Mouse (Mus musculus) kidney, adult 2 months (tissue): ENCODE results near the gene Suv39h2. TPM values are rescaled to one million over a fixed set of nuclear protein-coding genes. Genes with fewer than 3 reads are reported as not detected.

Experiments used
- DNase-seq: peaks from one replicate; pipeline ENCODE4 v3.0.0; 2021
- H3K27ac ChIP-seq: fragments of 200-500 bp; 2 replicates; pipeline ENCODE4 v1.5.1; 2012; ENCODE audit warnings: low read depth, low read length, control low read depth, inconsistent platforms; ENCODE audit not compliant: insufficient read depth
- H3K27me3 ChIP-seq: fragments of 200-500 bp; replicated peaks from 2 replicates; pipeline ENCODE4 v1.6.1; 2012; ENCODE audit warnings: mild to moderate bottlenecking, moderate library complexity, low read length, inconsistent platforms; ENCODE audit not compliant: control insufficient read depth, insufficient read depth
- H3K36me3 ChIP-seq: fragments of 200-500 bp; 2 replicates; pipeline ENCODE4 v1.6.1; 2012; ENCODE audit warnings: mild to moderate bottlenecking, moderate library complexity, low read length, inconsistent platforms; ENCODE audit not compliant: control insufficient read depth, insufficient read depth
- H3K4me1 ChIP-seq: fragments of 200-500 bp; 2 replicates; pipeline ENCODE4 v1.6.1; 2011; ENCODE audit warnings: low read length; ENCODE audit not compliant: control insufficient read depth, insufficient read depth
- H3K4me3 ChIP-seq: fragments of 200-500 bp; 2 replicates; pipeline ENCODE4 v1.5.1; 2011; ENCODE audit warnings: mild to moderate bottlenecking, low read depth, low read length, control low read depth; ENCODE audit not compliant: insufficient read depth
- CTCF ChIP-seq: fragments of 200-500 bp; conservative IDR thresholded peaks from 2 replicates; pipeline ENCODE4 v1.5.1; 2011; ENCODE audit warnings: low read depth, mild to moderate bottlenecking, control low read depth, low read length, moderate library complexity, mixed read lengths; ENCODE audit not compliant: insufficient read depth, insufficient read length
- POLR2A ChIP-seq: fragments of 200-500 bp; IDR thresholded peaks from one replicate; pipeline ENCODE4 v1.6.1; 2011; ENCODE audit warnings: low read depth, low read length, control low read depth
- WGBS: fragments of 180-500 bp; shearing (Covaris S2); methylation state at CpG from one replicate; pipeline ENCODE4 v1.1.7; 2018; 5-methylcytosine and 5-hydroxymethylcytosine counted together
- polyA plus RNA-seq: library from polyadenylated mRNA; depleted of rRNA; stranded (reverse); fragments of >200 nt; gene quantifications from 2 replicates; pipeline ENCODE4 v1.2.3, GENCODE M21; 2012; rRNA removed

Suv39h2 gene
- polyA plus RNA-seq, 1 experiment: 0.16 TPM

GRCm38 (mm10) chr2:3405981-3406380, 68.8 kb downstream of the Suv39h2 start:
- no peak overlapping the region for H3K4me3 ChIP-seq
- H3K36me3 ChIP-seq: no peaks in the 10 kb centered on the region
- no peak overlapping the region for H3K27ac ChIP-seq
- WGBS: 92% methylated on average over 4 of the region's 4 CpGs
- no peaks in the 10 kb centered on the region for H3K4me1 ChIP-seq
- H3K27me3 ChIP-seq: no peaks in the 10 kb centered on the region
- TF ChIP-seq POLR2A (no peak), CTCF (no peak)
- no peak for DNase-seq

Other genes starting within 250 kb of the Suv39h2 start
- gene Nmt2, start 190.8 kb downstream of the Suv39h2 start, polyA plus RNA-seq: 5.0 and 5.9 TPM in 2 replicates
- 3.6 and 3.7 TPM in 2 replicates for gene Rpp38, start 142.4 kb downstream of the Suv39h2 start, polyA plus RNA-seq
- gene Acbd7, start 138.9 kb downstream of the Suv39h2 start, polyA plus RNA-seq: not detected in 2 replicates
- not detected in 2 replicates for gene Olah, start 77.8 kb downstream of the Suv39h2 start, polyA plus RNA-seq
- gene Meig1, start 52.4 kb downstream of the Suv39h2 start, polyA plus RNA-seq: 0.17 TPM in 1 of 2 replicates, not detected in the other
- 2.1 and 2.3 TPM in 2 replicates for gene Dclre1c, start 50.9 kb downstream of the Suv39h2 start, polyA plus RNA-seq
- gene Gm45902, start 37.8 kb upstream of the Suv39h2 start, polyA plus RNA-seq: 0.72 and 0.80 TPM in 2 replicates
- 20.1 and 21.6 TPM in 2 replicates for gene Hspa14, start 37.8 kb upstream of the Suv39h2 start, polyA plus RNA-seq
- 0.53 and 0.64 TPM in 2 replicates for gene Cdnf, start 38.0 kb upstream of the Suv39h2 start, polyA plus RNA-seq
- gene Fam107b, start 95.5 kb upstream of the Suv39h2 start, polyA plus RNA-seq: 54.3 and 56.1 TPM in 2 replicates